Mouse (Mus musculus) limb, embryonic 12.5 days (tissue): ENCODE measurements around the gene Mydgf. TPM values are rescaled to one million over a fixed set of nuclear protein-coding genes. Genes with fewer than 3 reads are reported as not detected.

Experiments used
- ATAC-seq: fragments of 200-750 bp; cut with Nextera tagmentation; 2 replicates; pipeline ENCODE4 v1.8.0; 2017; ENCODE audit warnings: low read depth, moderate TSS enrichment; ENCODE audit not compliant: insufficient number of reproducible peaks, insufficient read depth, low FRiP score, low TSS enrichment
- H3K27ac ChIP-seq: fragments of 300-500 bp; sonication (generic); 2 replicates; pipeline ENCODE4 v1.5.1; 2016; ENCODE audit warnings: mild to moderate bottlenecking, moderate library complexity
- H3K27me3 ChIP-seq: fragments of 300-500 bp; sonication (generic); 2 replicates; pipeline ENCODE4 v1.6.1; 2016; ENCODE audit warnings: mild to moderate bottlenecking, moderate library complexity
- H3K36me3 ChIP-seq: fragments of 300-500 bp; sonication (generic); 2 replicates; pipeline ENCODE4 v1.6.1; 2016; ENCODE audit warnings: mild to moderate bottlenecking, moderate library complexity
- H3K4me1 ChIP-seq: fragments of 300-500 bp; sonication (generic); replicated peaks from 2 replicates; pipeline ENCODE4 v1.6.1; 2016
- H3K4me2 ChIP-seq: fragments of 300-500 bp; sonication (generic); 2 replicates; pipeline ENCODE4 v1.6.1; 2016; ENCODE audit warnings: mild to moderate bottlenecking, moderate library complexity
- H3K4me3 ChIP-seq: fragments of 300-500 bp; sonication (generic); replicated peaks from 2 replicates; pipeline ENCODE4 v1.5.1; 2016; ENCODE audit warnings: mild to moderate bottlenecking
- H3K9ac ChIP-seq: fragments of 300-500 bp; sonication (generic); replicated peaks from 2 replicates; pipeline ENCODE4 v1.6.1; 2016; ENCODE audit warnings: mild to moderate bottlenecking, moderate library complexity
- H3K9me3 ChIP-seq: fragments of 300-500 bp; sonication (generic); 2 replicates; pipeline ENCODE4 v1.6.1; 2016; ENCODE audit warnings: mild to moderate bottlenecking, moderate library complexity
- WGBS: fragments of 180-500 bp; shearing (Covaris S2); methylation state at CpG from one replicate; pipeline ENCODE4 v1.1.7; 2016; 5-methylcytosine and 5-hydroxymethylcytosine counted together
- polyA plus RNA-seq: library from polyadenylated mRNA; unstranded; fragments of >200 nt; fragmentation: Nextera tagmentation; extraction: Ambion mirVana; gene quantifications from 2 replicates; pipeline ENCODE4 v1.2.1, GENCODE M21; 2016

Gene Mydgf
- polyA plus RNA-seq, 1 experiment from 2014 or later = 69.3 TPM

DNA sequence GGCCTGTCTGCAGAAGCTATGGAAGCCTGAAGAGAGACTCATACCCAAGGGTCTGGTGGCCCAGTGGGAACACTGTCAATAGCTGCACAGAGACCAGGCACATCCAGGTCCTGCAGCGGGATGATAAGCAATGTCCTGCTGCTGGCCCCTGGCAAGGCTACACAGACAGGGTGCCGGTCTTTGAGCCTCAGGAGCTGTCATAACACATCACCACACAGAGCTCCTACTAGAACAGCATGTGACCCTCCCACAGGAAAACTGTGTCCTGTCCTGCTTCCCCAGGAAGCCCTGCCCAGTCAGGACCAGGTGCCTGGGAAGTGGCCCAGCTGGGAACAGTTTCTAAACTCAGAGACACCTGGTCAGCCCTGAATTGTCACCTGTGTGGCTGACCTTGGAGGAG is 27.4 kb upstream of the Mydgf start:
- Histone ChIP-seq H3K9me3 (no peaks in the 10 kb centered on the region), H3K27ac (no peak overlapping the region), H3K4me3 (no peak overlapping the region), H3K4me2 (no peak overlapping the region), H3K36me3 (peaks cover 70% of the 10 kb centered on the region), H3K27me3 (no peaks in the 10 kb centered on the region), H3K4me1 (no peaks in the 10 kb centered on the region), H3K9ac (no peak overlapping the region)
- ATAC-seq = no peak
- 90% methylated on average over 2 of the region's 2 CpGs for WGBS

DNA sequence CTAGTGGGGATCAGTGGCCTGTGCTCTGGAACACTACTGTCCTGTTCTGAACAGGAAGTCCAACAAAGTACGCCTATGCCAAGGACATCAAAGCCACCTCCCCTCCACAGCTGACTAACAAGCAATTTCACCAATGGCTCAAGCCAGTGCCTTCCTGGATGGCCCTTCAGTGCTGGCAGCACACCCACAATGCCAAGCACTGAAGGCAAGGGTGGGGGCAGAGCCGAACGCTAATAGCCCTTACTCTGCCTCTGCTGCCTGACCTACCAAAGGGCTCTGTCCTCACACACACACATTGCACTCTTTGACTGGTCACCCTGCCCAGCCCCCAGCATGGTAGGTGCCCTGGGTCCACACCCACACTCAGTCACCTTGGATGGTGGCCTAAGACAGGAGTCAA is 25.1 kb upstream of the Mydgf start:
- H3K27ac ChIP-seq = no peak overlapping the region
- H3K9ac ChIP-seq = no peak overlapping the region
- 90% methylated on average over 3 of the region's 3 CpGs for WGBS
- no peaks in the 10 kb centered on the region for H3K27me3 ChIP-seq
- H3K9me3 ChIP-seq = no peaks in the 10 kb centered on the region
- H3K4me3 ChIP-seq = no peak overlapping the region
- ATAC-seq = no peak
- H3K36me3 ChIP-seq = peaks cover 85% of the 10 kb centered on the region
- no peak overlapping the region for H3K4me2 ChIP-seq
- no peaks in the 10 kb centered on the region for H3K4me1 ChIP-seq

DNA sequence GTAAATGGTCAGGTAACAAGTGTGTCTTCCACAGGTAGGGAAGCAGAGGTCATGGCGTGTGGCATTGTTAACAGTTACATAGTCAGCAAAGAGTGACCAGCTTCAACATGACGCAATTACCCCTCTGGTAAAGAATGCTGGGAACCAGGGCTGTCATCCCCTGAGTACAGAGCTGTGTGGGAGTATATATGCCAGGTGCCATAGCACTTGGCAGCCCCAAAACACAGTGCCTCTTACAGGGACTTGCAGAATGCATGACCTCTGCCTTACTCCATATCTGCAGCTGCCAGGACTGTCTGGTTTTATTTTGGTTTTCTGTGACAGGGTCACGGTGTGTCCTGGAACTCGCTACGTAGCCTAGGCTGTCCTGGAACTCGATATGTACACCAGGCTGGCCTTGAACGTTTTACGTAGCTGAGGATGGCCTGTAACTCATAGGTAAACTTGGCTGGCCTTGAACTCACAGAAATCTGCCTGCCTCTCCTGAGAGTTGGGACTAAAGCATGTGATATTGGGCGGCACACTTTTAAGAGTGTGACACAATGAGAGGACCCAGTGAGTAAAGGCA is 24.3 kb upstream of the Mydgf start:
- WGBS = 92% methylated on average over 9 of the region's 9 CpGs
- Histone ChIP-seq H3K9me3 (no peaks in the 10 kb centered on the region), H3K4me3 (no peak overlapping the region), H3K4me1 (no peaks in the 10 kb centered on the region), H3K27ac (no peak overlapping the region), H3K36me3 (peaks cover 93% of the 10 kb centered on the region), H3K27me3 (no peaks in the 10 kb centered on the region), H3K4me2 (no peak overlapping the region), H3K9ac (no peak overlapping the region)
- no peak for ATAC-seq

DNA sequence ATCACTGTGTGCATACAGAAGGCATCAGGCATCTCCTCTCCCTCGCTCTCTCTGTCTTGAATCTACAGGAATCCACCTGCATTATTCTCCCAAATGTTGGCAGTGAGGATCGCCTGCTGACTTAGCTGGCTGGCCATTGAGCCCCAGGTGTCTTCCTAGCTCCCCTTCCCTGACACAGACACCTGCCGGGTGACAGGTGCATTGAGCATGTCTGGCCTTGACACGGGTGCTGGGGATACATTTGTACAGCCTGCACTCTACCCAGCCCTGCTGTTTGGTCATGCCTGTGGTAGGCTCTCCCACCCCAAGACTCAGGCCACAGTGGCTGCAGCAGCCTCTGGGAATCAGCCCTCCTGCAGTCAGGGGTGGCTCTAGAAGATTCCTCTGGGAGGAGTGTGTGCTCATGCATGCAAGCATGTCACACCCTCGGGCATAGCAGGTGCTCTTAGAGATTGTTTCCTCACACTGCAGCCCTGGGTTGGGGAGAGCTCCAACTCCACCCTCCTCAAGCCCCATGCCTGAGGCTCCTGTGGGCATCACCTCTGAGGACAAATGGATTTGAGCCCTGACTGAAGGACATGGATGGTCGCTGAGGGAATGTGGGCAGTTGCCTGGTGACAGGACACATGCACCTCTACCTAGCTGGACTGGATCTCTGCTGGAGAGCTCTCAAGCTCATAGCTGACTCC is 23.4 kb upstream of the Mydgf start:
- WGBS = 87% methylated on average over 6 of the region's 6 CpGs
- H3K36me3 ChIP-seq = peaks cover 99% of the 10 kb centered on the region

DNA sequence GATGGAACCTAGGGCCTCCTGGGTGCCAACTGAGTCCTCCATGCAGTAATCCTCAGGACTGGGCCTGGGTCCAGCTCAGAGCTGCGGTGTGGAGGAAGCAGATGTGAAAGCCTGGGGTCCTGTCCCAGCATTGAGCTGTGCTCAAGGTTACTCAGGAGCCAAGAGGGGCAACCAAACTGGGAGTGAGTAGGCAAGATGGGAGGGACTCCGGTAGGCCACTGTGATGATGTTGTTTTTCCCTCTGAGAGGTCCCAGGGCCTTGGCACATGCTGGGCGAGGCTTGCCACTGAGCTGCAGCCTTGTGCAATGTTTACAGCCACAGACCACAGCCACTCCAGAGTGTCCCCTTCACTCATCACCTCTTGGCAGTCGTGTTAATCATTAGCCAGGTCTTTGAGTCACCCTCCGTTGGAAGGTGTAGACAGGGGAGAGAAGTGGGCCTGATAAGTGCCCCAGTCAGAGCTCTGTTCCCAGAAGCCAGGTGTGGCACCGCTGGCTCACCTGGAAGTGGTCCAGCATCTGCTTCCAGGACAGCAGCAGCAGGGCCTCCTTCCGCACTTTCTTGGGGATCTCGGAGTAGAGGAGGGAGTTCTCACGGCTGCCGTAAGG is 22.7 kb upstream of the Mydgf start:
- 90% methylated on average over 10 of the region's 10 CpGs for WGBS
- no peaks in the 10 kb centered on the region for H3K9me3 ChIP-seq
- H3K36me3 ChIP-seq = peaks cover 100% of the 10 kb centered on the region
- no peaks in the 10 kb centered on the region for H3K4me1 ChIP-seq
- H3K27ac ChIP-seq = no peak overlapping the region
- no peak overlapping the region for H3K4me3 ChIP-seq
- no peak overlapping the region for H3K9ac ChIP-seq
- no peak for ATAC-seq
- H3K4me2 ChIP-seq = no peak overlapping the region
- no peaks in the 10 kb centered on the region for H3K27me3 ChIP-seq

More for the DNA sequence above, 23.4 kb upstream of the Mydgf start:
- ATAC-seq = no peak
- Histone ChIP-seq H3K9ac (no peak overlapping the region), H3K27me3 (no peaks in the 10 kb centered on the region), H3K4me1 (no peaks in the 10 kb centered on the region), H3K9me3 (no peaks in the 10 kb centered on the region), H3K4me3 (no peak overlapping the region), H3K4me2 (no peak overlapping the region), H3K27ac (no peak overlapping the region)

DNA sequence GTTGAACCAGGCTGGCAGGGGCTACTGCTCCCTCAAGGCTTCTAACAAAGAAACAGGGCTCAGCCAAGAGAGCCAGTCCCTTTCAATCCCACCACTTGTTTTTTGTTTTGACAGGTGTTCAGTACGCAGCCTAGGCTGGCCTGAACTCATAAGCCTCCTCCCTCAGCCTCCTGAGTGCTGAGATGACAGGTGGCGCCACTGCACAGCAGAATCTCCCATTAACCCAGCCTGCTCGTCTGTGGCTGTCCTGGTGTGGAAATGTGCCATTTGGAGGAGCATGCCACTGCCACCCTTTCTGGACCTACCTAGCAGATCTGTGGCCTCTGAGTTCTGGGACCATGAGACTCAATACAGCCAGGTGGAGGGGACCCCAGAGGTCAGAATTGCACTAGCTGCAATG is 20.0 kb upstream of the Mydgf start:
- Histone ChIP-seq H3K4me2 (no peak overlapping the region), H3K4me3 (no peak overlapping the region), H3K9ac (no peak overlapping the region), H3K4me1 (no peaks in the 10 kb centered on the region), H3K36me3 (peaks cover 95% of the 10 kb centered on the region), H3K27ac (no peak overlapping the region), H3K9me3 (no peaks in the 10 kb centered on the region), H3K27me3 (no peaks in the 10 kb centered on the region)
- 59% methylated on average over 3 of the region's 3 CpGs for WGBS
- no peak for ATAC-seq

DNA sequence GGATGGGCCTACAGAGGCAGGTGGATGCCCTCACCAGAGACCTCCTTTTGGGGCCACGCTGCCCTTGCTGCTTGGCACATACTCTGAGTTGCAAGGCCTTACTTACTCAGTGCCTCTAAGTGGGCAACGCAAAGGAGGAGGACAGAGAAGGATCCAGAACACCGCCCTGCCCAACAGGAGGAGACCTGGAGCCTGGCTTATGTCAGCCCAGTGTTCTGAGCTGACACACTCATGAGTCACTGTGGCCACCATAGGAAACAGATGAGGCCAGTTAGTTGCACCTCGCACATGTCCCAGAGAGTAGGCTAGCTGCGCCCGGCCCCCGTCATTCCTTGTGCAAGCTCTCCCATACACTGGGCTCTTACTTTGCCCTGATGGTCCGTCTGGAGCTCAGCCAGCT is 18.8 kb upstream of the Mydgf start:
- Histone ChIP-seq H3K27me3 (no peaks in the 10 kb centered on the region), H3K4me2 (no peak overlapping the region), H3K4me3 (no peak overlapping the region), H3K4me1 (no peaks in the 10 kb centered on the region), H3K9me3 (no peaks in the 10 kb centered on the region), H3K27ac (no peak overlapping the region), H3K36me3 (peaks cover 95% of the 10 kb centered on the region), H3K9ac (no peak overlapping the region)
- WGBS = 97% methylated on average over 8 of the region's 8 CpGs
- ATAC-seq = no peak

DNA sequence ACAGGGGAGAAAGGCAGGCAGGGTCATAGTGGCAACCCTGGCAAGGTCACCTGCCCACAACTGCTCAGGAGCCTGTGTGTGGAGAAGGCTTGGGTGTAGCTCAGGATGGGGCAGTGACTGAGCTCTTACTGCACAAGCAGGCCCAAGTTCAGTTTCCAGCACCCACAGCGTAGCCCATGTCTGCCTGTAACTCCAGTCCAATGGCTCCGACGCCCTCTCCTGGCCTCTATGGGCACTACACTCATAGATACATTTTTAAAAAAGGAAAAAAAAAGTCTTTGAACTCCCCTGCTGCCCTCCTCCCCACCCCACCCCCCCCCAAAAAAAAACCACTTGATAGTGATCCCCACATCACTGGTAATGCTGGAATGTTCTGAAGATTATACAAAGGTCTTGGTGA is 17.9 kb upstream of the Mydgf start:
- Histone ChIP-seq H3K36me3 (peaks cover 95% of the 10 kb centered on the region), H3K9me3 (no peaks in the 10 kb centered on the region), H3K9ac (no peak overlapping the region), H3K27ac (no peak overlapping the region), H3K4me2 (no peak overlapping the region), H3K4me3 (no peak overlapping the region), H3K4me1 (no peaks in the 10 kb centered on the region), H3K27me3 (no peaks in the 10 kb centered on the region)
- 73% methylated on average over 3 of the region's 3 CpGs for WGBS
- ATAC-seq = no peak

DNA sequence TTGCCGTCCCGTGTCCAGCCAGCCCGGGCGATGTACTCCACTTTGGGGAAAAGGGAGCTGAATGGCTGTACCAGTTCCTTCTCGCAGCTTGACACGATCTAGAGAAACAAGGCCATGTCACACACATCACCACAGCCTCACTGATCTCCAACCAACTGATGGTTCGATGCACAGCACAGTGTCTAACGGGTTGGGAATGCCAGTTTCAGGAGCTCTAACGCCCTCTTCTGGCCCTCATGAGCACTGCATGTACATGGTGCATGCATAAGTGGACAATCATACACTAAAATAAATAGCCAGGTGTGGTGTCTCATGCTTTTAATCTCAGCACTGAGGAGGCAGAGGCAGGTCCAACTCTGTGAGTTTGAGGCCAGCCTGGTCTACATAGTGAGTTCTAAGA is 16.9 kb upstream of the Mydgf start:
- WGBS = 85% methylated on average over 9 of the region's 9 CpGs
- Histone ChIP-seq H3K27me3 (no peaks in the 10 kb centered on the region), H3K9ac (no peak overlapping the region), H3K9me3 (no peaks in the 10 kb centered on the region), H3K27ac (no peak overlapping the region), H3K4me3 (no peak overlapping the region), H3K36me3 (peaks cover 95% of the 10 kb centered on the region), H3K4me2 (no peak overlapping the region), H3K4me1 (no peaks in the 10 kb centered on the region)
- ATAC-seq = no peak

DNA sequence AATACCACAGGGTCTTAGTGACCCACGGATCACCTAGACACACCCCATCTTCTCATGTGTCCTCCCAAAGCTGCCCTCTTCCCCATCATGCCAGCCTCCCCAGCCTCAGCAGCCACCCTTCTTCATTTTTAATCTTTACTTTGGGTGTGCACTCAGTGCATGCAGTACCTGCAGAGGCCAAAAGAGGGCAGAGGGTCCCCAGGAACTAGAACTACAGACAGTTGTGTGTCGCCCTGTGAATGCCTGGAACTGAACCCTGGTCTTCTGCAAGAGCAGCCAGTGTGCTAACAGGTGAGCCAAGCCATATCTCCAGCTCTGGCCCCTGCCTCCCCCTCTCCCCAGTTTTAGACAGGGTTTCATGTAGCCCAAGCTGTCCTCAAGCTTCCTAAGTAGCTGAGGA is 13.1 kb upstream of the Mydgf start:
- peaks cover 95% of the 10 kb centered on the region for H3K36me3 ChIP-seq
- 67% methylated on average over 2 of the region's 2 CpGs for WGBS

DNA sequence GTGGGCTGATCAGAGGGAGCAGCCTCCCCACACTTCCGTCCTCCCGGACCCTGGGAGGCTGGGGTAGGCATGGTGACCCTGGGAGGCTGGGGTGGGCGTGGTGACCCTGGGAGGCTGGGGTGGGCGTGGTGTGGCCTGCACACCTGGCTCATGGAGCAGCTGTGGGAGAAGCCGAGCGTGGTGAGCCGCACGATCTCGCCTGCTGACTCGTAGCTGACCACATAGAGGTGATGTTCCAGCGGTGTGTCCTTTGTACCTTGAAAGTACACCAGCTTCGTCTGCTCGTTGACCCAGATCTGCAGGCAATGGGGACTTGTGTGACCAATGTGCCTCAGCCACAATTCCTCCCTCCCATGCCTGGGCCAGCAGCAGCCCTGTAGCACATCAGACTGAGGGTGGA is 11.0 kb upstream of the Mydgf start:
- Histone ChIP-seq H3K27me3 (no peaks in the 10 kb centered on the region), H3K36me3 (peaks cover 97% of the 10 kb centered on the region), H3K4me2 (no peak overlapping the region), H3K27ac (no peak overlapping the region), H3K9ac (no peak overlapping the region), H3K4me1 (no peaks in the 10 kb centered on the region), H3K9me3 (no peaks in the 10 kb centered on the region), H3K4me3 (no peak overlapping the region)
- no peak for ATAC-seq
- WGBS = 91% methylated on average over 13 of the region's 13 CpGs

More for the DNA sequence above, 13.1 kb upstream of the Mydgf start:
- no peak for ATAC-seq
- Histone ChIP-seq H3K4me1 (no peaks in the 10 kb centered on the region), H3K9me3 (no peaks in the 10 kb centered on the region), H3K4me3 (no peak overlapping the region), H3K27ac (no peak overlapping the region), H3K9ac (no peak overlapping the region), H3K4me2 (no peak overlapping the region), H3K27me3 (no peaks in the 10 kb centered on the region)
